Mouse (Mus musculus): ENCODE measurements around the gene Dcaf12. TPM values are rescaled to one million over a fixed set of nuclear protein-coding genes. Genes with fewer than 3 reads are reported as not detected.

Dcaf12 gene
- polyA plus RNA-seq (2014; fragmentation: Nextera tagmentation; extraction: Ambion mirVana): 50.8 and 51.7 TPM in 2 replicates

GRCm38 (mm10) chr4:41314141-41315129 is at the start of gene Dcaf12:
Gene Dcaf12, minus strand, starts transcription at chr4:41314889.
- DNase-seq (ENCODE audit: low spot score) (peak; percentile 99), ATAC-seq (ENCODE audit: low read depth) (peak; percentile 98)

GRCm38 (mm10) chr4:41361059-41361458 is 46.4 kb upstream of the Dcaf12 start:
- Histone ChIP-seq H3K4me3 (ENCODE audit: low read depth, low read length) (no peak overlapping the region), H3K4me1 (ENCODE audit: control insufficient read depth, insufficient read depth, low read length) (no peaks in the 10 kb centered on the region)

More at GRCm38 (mm10) chr4:41314141-41315129, at the start of gene Dcaf12:
- H3K27me3 ChIP-seq (replicated peaks; ENCODE audit: control insufficient read depth, insufficient read depth, low read length): no peaks in the 10 kb centered on the region
- H3K9me3 ChIP-seq (ENCODE audit: control insufficient read depth, low read length): no peaks in the 10 kb centered on the region
- H3K4me3 ChIP-seq (ENCODE audit: low read depth, low read length): peak within 1 kb of the TSS; percentile 100
- peak within 1 kb of the TSS; percentile 98 for H3K9ac ChIP-seq (ENCODE audit: low read depth, low read length)
- H3K36me3 ChIP-seq (ENCODE audit: control insufficient read depth, insufficient read depth, low read length): peaks cover 32% of the 10 kb centered on the region
- under 1% methylated on average over 58 of the region's 70 CpGs for WGBS
- peak within 1 kb of the TSS; percentile 98 for H3K27ac ChIP-seq (replicated peaks; ENCODE audit: low read depth, low read length)
- H3K4me1 ChIP-seq (ENCODE audit: control insufficient read depth, insufficient read depth, low read length): peaks cover 12% of the 10 kb centered on the region; the same call in 1 of the 2 replicates
- peak within 1 kb of the TSS; percentile 91 for H3K4me2 ChIP-seq (ENCODE audit: low read depth, low read length)

GRCm38 (mm10) chr4:41359358-41359757 is 44.7 kb upstream of the Dcaf12 start:
- Histone ChIP-seq H3K9ac (ENCODE audit: low read depth, low read length) (no peak overlapping the region), H3K4me2 (ENCODE audit: low read depth, low read length) (no peak overlapping the region), H3K27me3 (replicated peaks; ENCODE audit: control insufficient read depth, insufficient read depth, low read length) (no peaks in the 10 kb centered on the region), H3K4me1 (ENCODE audit: control insufficient read depth, insufficient read depth, low read length) (no peaks in the 10 kb centered on the region), H3K36me3 (ENCODE audit: control insufficient read depth, insufficient read depth, low read length) (peaks cover 12% of the 10 kb centered on the region; the same call in 1 of the 2 replicates), H3K27ac (replicated peaks; ENCODE audit: low read depth, low read length) (no peak overlapping the region), H3K9me3 (ENCODE audit: control insufficient read depth, low read length) (no peaks in the 10 kb centered on the region), H3K4me3 (ENCODE audit: low read depth, low read length) (no peak overlapping the region)
- ATAC-seq (ENCODE audit: low read depth) (no peak), DNase-seq (ENCODE audit: low spot score) (no peak)
- 94% methylated on average over 7 of the region's 7 CpGs for WGBS

More at GRCm38 (mm10) chr4:41361059-41361458, 46.4 kb upstream of the Dcaf12 start:
- DNase-seq (ENCODE audit: low spot score): no peak
- Histone ChIP-seq H3K27me3 (replicated peaks; ENCODE audit: control insufficient read depth, insufficient read depth, low read length) (no peaks in the 10 kb centered on the region), H3K27ac (replicated peaks; ENCODE audit: low read depth, low read length) (no peak overlapping the region), H3K9me3 (ENCODE audit: control insufficient read depth, low read length) (no peaks in the 10 kb centered on the region), H3K36me3 (ENCODE audit: control insufficient read depth, insufficient read depth, low read length) (no peaks in the 10 kb centered on the region), H3K9ac (ENCODE audit: low read depth, low read length) (no peak overlapping the region), H3K4me2 (ENCODE audit: low read depth, low read length) (no peak overlapping the region)
- 91% methylated on average over 3 of the region's 3 CpGs for WGBS
- ATAC-seq (ENCODE audit: low read depth): no peak

GRCm38 (mm10) chr4:41358669-41359068 is 44.0 kb upstream of the Dcaf12 start:
- no peak overlapping the region for H3K4me3 ChIP-seq (ENCODE audit: low read depth, low read length)
- H3K27me3 ChIP-seq (replicated peaks; ENCODE audit: control insufficient read depth, insufficient read depth, low read length): no peaks in the 10 kb centered on the region
- H3K27ac ChIP-seq (replicated peaks; ENCODE audit: low read depth, low read length): no peak overlapping the region
- no peaks in the 10 kb centered on the region for H3K9me3 ChIP-seq (ENCODE audit: control insufficient read depth, low read length)
- WGBS: 88% methylated on average over 2 of the region's 2 CpGs
- ATAC-seq (ENCODE audit: low read depth) (no peak), DNase-seq (ENCODE audit: low spot score) (no peak)
- H3K9ac ChIP-seq (ENCODE audit: low read depth, low read length): no peak overlapping the region
- no peaks in the 10 kb centered on the region for H3K4me1 ChIP-seq (ENCODE audit: control insufficient read depth, insufficient read depth, low read length)
- H3K36me3 ChIP-seq (ENCODE audit: control insufficient read depth, insufficient read depth, low read length): peaks cover 12% of the 10 kb centered on the region; the same call in 1 of the 2 replicates
- no peak overlapping the region for H3K4me2 ChIP-seq (ENCODE audit: low read depth, low read length)

- Histone ChIP-seq H3K4me3 (ENCODE audit: low read depth, low read length) (no peak overlapping the region), H3K27me3 (replicated peaks; ENCODE audit: control insufficient read depth, insufficient read depth, low read length) (no peaks in the 10 kb centered on the region), H3K9ac (ENCODE audit: low read depth, low read length) (no peak overlapping the region), H3K4me1 (ENCODE audit: control insufficient read depth, insufficient read depth, low read length) (no peaks in the 10 kb centered on the region), H3K36me3 (ENCODE audit: control insufficient read depth, insufficient read depth, low read length) (peaks cover 19% of the 10 kb centered on the region), H3K4me2 (ENCODE audit: low read depth, low read length) (no peak overlapping the region), H3K27ac (replicated peaks; ENCODE audit: low read depth, low read length) (no peak overlapping the region), H3K9me3 (ENCODE audit: control insufficient read depth, low read length) (no peaks in the 10 kb centered on the region)
- ATAC-seq (ENCODE audit: low read depth) (no peak), DNase-seq (ENCODE audit: low spot score) (no peak)
- 69% methylated on average over 2 of the region's 2 CpGs for WGBS
These were observed 42.5 kb upstream of the Dcaf12 start for GRCm38 (mm10) chr4:41357154-41357553.

DNA sequence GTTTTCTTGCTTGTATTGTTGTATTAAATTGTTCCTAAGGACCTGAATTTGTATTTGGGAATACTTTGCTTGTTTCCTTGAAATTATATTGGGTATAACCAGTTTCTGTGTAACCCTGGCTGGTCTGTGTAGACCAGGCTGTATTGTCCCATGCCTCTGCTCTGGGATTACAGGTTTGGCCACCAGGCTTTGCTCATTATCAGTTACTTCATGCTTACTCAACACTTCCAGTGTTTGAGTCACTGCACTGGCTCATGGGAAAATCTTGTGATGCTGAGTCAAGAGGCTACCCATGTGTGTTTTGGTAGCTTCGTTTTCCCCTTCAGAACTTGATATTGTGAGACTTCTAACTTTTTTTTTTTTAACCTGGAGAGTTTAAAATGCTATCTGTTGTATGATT is 38.6 kb upstream of the Dcaf12 start:
- H3K36me3 ChIP-seq (ENCODE audit: control insufficient read depth, insufficient read depth, low read length): peaks cover 23% of the 10 kb centered on the region
- H3K9ac ChIP-seq (ENCODE audit: low read depth, low read length): no peak overlapping the region
- 92% methylated on average over 1 of the region's 1 CpGs for WGBS
- peaks cover 10% of the 10 kb centered on the region for H3K4me1 ChIP-seq (ENCODE audit: control insufficient read depth, insufficient read depth, low read length)
- no peak overlapping the region for H3K27ac ChIP-seq (replicated peaks; ENCODE audit: low read depth, low read length)
- H3K4me3 ChIP-seq (ENCODE audit: low read depth, low read length): no peak overlapping the region
- H3K27me3 ChIP-seq (replicated peaks; ENCODE audit: control insufficient read depth, insufficient read depth, low read length): no peaks in the 10 kb centered on the region
- H3K4me2 ChIP-seq (ENCODE audit: low read depth, low read length): no peak overlapping the region
- DNase-seq (ENCODE audit: low spot score) (no peak), ATAC-seq (ENCODE audit: low read depth) (no peak)
- H3K9me3 ChIP-seq (ENCODE audit: control insufficient read depth, low read length): no peaks in the 10 kb centered on the region

DNA sequence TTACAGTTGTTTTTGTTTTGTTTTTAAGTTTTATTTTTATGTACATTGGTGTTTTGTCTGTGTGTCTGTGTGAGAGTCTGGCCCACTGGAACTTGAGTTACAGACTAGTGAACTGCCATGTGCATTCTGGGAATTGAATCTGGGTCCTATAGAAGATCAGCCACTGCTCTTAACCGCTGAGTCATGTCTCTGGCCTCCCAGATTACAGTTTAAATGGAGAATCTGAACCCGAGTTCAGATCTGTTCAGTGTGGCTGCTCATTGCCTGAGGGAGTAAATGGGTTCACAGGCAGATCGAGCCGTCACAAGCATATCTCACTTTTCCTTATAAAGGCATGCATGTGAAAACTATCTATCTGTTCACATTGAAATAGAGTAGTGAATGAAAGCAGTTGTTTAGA is 38.1 kb upstream of the Dcaf12 start:
- no peak overlapping the region for H3K4me2 ChIP-seq (ENCODE audit: low read depth, low read length)
- peaks cover 10% of the 10 kb centered on the region for H3K4me1 ChIP-seq (ENCODE audit: control insufficient read depth, insufficient read depth, low read length)
- peaks cover 23% of the 10 kb centered on the region for H3K36me3 ChIP-seq (ENCODE audit: control insufficient read depth, insufficient read depth, low read length)
- H3K27ac ChIP-seq (replicated peaks; ENCODE audit: low read depth, low read length): no peak overlapping the region
- H3K9ac ChIP-seq (ENCODE audit: low read depth, low read length): no peak overlapping the region
- no peaks in the 10 kb centered on the region for H3K27me3 ChIP-seq (replicated peaks; ENCODE audit: control insufficient read depth, insufficient read depth, low read length)
- ATAC-seq (ENCODE audit: low read depth): no peak
- H3K4me3 ChIP-seq (ENCODE audit: low read depth, low read length): no peak overlapping the region
- WGBS: 90% methylated on average over 4 of the region's 4 CpGs
- H3K9me3 ChIP-seq (ENCODE audit: control insufficient read depth, low read length): no peaks in the 10 kb centered on the region
- DNase-seq (ENCODE audit: low spot score): no peak

GRCm38 (mm10) chr4:41349199-41349591 is 34.5 kb upstream of the Dcaf12 start:
- Histone ChIP-seq H3K4me3 (ENCODE audit: low read depth, low read length) (peak overlapping the region; percentile 68), H3K4me2 (ENCODE audit: low read depth, low read length) (peak overlapping the region; percentile 76), H3K9ac (ENCODE audit: low read depth, low read length) (peak overlapping the region; percentile 80), H3K36me3 (ENCODE audit: control insufficient read depth, insufficient read depth, low read length) (peaks cover 10% of the 10 kb centered on the region), H3K27me3 (replicated peaks; ENCODE audit: control insufficient read depth, insufficient read depth, low read length) (no peaks in the 10 kb centered on the region), H3K27ac (replicated peaks; ENCODE audit: low read depth, low read length) (peak overlapping the region; percentile 92), H3K9me3 (ENCODE audit: control insufficient read depth, low read length) (no peaks in the 10 kb centered on the region), H3K4me1 (ENCODE audit: control insufficient read depth, insufficient read depth, low read length) (peaks cover 10% of the 10 kb centered on the region)
- ATAC-seq (ENCODE audit: low read depth) (peak; percentile 76), DNase-seq (ENCODE audit: low spot score) (no peak)
- under 1% methylated on average over 28 of the region's 28 CpGs for WGBS
